Mouse (Mus musculus) adrenal gland, adult 18-20 months (tissue): Measurements from ENCODE around the gene Bcl3. TPM values are rescaled to one million over a fixed set of nuclear protein-coding genes. Genes with fewer than 3 reads are reported as not detected.

ENCODE experiments used
- DNase-seq, 2 experiments: peaks; one replicate each; pipeline ENCODE4 v3.0.0; 2021 to 2022; ENCODE audit warnings: low spot score in 2 of 2
- total RNA-seq, 2 experiments: library from RNA; stranded (reverse); gene quantifications; 1 replicate in 1 of 2; 2 replicates in 1 of 2; pipeline ENCODE4 v1.2.3; 2021

Gene Bcl3
- total RNA-seq, 2 experiments from 2014 or later = 21.9 to 34.8 TPM

DNA sequence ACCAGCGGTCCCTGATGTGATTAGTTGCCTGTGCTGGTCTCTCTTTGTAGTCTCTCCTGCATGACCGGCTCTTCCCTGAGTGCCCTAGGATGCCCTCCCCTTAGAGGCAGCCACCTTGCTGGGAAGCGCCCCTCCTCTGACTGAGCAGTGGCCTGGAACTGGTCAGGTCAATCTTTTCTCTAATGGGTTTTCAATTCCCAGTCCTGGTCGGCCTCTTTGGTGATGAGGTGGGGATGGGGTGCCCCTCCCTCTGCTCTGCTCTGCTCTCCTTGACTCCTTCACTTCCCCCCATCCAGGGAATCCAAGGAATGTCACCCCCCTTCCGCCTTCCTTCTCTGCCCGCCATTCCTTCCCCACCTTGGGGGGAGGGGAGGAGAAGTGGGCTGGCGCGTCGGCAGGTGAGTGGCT, 51.6 kb downstream of the Bcl3 start, which contains the start of gene Bcam:
Gene Bcam, minus strand, starts transcription at position 33 of the 408 bp plus-strand sequence.
- no peak for DNase-seq

DNA sequence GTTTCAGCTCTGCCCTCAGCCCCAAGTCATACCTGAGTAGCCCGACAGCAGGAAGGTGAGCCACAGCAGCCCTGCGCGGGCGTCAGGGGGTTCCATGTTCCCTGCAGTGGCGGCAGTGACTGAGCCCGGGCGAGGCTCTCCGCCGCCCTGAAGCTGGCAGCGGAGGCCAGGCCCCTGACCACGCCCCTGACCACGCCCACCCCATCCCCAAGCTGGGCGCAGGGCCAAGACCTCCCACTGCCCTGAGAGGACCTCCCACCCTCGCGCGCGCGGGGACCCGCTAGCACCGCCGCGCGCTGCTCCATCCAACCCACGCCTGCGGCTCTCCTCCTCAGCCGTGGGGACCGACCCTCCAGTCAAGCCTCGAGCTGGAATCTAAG, 52.2 kb downstream of the Bcl3 start:
- peak; percentile 92 for DNase-seq

DNA sequence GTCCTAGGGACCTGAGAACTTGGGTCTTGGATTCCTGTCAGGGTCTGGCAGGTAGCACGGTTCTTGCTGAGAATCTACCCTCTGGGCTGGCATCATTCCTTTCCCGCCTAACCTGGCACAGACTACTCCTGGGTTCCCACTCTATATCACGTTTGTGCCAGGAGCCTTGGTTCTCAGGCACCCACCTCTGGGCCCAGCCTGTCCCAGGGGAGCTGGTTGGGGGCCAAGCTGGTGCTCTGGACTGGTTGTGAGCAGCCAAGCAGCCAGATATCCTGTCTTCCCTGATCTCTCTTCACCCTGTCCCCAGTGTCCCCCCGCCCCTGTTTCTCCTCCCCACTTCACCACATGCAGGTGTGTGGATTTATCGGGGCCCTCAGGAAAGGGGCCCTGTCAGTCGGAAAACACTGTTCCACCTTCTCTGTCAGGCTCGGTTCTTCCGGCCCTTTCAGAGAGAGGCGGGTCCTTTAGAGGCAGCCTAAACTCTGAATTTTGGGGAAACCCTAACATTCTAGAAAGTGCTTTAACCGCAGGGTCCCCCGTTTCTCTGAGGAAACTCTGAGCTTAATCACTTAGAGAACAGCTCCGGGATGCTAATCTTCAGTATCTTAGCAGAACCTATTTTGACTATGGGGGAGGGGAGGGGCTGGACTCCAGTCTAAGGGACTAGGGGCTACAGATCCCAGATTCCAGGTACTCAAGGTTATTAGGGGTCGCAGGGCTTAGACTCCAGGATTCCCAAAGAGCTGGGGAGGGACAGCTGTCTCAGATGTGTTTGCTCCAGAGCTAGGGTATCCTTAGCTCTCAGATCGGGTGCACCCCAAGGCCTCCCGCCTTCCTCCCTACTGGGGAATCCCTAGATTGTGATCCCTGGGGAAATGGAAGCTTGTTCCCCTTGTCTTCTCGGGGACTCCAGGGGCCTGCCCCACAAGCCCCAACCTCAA, 52.9 kb downstream of the Bcl3 start:
- no peak for DNase-seq

DNA sequence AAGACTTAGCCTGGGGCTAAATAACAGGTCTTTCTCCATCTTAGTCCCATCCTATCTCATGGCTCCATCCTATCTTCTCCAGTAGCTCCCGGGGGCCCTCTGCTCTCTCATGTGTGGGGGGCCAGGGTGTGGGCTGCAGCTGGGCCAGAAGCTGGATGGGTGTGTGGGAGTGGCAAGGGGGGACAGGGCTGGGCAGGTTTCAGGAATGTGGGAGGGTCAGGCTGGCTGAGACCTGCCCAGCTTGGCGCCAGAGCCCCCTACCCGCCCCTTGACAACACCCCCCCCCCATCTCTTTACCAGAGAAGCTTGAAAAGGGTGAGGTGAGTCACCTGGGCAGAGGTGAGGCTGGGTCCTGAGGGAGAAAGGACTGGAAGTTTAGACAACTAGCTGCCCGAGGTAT, 53.6 kb downstream of the Bcl3 start:
- no peak for DNase-seq

DNA sequence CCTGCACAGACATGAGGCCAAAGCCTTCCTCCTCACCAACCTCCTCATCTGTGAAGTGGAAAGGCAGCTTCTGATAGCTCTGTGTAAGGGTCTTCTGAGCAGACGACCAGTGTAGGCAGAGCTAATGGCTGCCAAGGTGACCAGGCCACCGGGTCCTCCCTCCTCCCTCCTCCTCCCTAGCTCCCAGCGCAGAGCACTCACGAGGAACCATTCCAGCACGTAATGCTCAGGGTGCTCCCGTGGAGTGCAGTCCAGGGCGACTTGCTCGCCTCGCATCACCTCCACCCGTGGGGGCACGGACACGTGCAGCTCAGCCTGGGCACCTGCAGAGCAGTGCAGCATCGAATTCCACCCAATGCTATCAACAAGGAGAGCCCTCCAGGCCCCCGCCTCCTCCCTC, 54.3 kb downstream of the Bcl3 start:
- no peak for DNase-seq

DNA sequence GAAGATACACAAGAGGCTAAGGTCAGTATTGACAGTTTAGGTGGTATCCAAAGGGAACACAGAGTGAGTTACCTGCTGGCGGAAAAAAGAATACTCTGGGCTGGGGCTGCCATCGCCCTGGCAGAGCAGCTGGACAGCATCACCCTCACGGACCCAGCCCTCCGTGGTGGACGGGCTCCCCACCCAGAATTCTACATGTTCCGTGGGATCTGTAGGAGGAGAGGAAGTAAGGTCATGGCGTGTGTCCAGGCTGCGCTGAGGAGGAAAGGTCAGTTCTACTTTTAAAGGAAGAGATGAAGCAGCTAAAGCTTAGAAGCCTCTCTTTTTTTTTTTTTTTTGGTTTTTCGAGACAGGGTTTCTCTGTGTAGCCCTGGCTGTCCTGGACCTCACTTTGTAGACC, 58.0 kb downstream of the Bcl3 start:
- DNase-seq = no peak

DNA sequence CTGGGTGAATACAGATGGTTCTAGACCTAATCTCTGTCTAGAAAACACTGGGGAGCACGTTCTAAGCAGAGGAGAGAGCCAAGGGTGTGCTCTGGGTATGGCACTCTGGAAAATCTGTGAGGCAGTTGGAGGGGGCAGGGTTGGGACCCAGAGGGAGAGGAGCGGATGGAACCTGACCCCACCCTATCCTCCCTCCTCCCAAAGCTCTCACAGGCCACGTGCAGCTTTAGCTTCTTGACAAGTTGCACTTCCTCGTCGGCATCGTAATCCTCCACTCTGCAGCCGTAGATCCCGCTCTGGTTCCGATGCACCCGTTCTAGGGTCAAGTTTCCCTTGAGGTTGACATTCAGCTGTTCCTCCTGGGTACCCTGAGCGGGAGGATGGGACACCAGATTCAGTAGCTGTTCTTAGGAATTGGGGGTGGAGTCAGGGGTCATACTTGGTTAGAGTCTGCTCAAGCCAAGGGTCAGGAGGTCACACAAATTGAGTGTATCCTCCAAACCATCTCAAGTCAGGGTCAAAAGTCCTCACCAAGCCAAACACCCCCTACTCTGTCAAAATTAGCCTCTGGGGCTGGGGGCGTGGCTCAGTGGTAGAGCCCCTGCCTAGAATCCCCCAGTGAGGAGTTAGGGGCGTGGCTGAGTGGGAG, 58.6 kb downstream of the Bcl3 start:
- DNase-seq = no peak

DNA sequence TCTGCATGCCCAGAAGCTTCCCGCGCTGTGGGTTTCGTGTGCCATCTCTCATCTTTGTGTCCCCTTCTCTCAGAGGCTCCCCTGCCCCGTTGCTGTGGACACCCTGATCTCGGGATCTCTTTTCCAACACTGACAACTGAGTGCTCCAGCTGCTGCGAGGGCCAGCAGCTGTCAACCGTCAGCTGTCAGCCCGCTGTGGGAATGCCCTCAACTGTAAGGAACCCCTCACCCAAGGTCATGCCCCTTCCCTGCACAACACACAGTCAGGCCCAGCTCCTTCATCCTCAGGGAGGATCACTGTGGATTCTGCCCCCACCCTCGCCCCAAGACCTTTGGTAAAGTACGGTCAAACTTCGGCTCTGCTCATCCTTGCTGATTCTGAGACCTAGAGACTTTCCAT, 60.3 kb downstream of the Bcl3 start:
- DNase-seq = no peak

DNA sequence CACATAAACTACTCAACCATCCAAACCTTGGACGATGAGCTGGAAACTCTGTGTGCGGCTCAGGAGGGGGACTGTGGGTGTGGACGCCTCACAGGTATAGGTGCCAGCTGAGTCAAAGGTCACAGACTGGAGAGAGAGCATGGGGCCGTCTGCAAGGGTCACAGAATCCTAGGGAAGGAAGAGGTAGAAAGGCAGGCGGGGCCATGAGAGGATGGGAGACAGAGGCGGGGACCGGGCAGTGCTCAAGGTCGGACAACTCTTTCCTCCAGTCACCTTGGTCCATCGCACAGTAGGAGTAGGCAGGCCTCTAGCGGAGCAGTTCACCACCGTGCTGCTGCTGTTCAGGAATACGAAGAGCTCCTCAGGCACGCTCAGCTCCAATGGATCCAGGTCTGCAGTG, 62.5 kb downstream of the Bcl3 start:
- no peak for DNase-seq

DNA sequence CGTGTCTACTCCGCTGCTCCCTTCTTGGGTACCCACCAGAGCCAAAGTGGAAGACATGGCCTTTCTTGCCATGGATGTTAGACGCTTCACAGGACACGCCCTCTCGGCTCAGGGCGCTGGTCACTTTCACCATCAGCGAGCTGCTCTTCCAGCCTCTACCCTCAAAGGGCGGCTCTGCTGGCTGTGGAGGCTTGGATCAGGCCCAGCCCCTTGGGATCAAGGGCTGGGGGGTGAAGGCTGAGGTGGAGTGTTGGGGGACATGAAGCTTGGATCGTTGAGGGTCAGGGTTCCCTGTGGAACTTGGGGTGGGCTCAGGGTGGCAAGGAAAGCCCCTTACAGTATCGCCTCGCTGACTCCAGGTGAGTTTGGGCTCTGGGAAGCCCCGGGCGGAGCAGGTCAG, 63.9 kb downstream of the Bcl3 start:
- no peak for DNase-seq

Other genes with a start within 250 kb of the Bcl3 start
- 1 to 10 TPM in 1 of 2 experiments, under 1 TPM in 1; 0.46 to 1.2 TPM for gene Zfp296, start 245.5 kb downstream of the Bcl3 start, total RNA-seq
- gene Gemin7, start 245.2 kb downstream of the Bcl3 start, total RNA-seq = 10 to 100 TPM; 66.7 to 85.1 TPM
- gene Clasrp, start 218.3 kb downstream of the Bcl3 start, total RNA-seq = 10 to 100 TPM; 36.5 to 36.9 TPM
- gene Relb, start 193.3 kb downstream of the Bcl3 start, total RNA-seq = 10 to 100 TPM; 31.9 TPM
- gene Clptm1, start 157.7 kb downstream of the Bcl3 start, total RNA-seq = 100 to 1,000 TPM; 136 to 157 TPM
- 1 to 10 TPM; 1.1 to 2.1 TPM for gene Apoc2, start 144.8 kb downstream of the Bcl3 start, total RNA-seq
- under 1 TPM in 1 of 2 experiments, not detected in 1; 0.50 TPM for gene Gm44805, start 141.3 kb downstream of the Bcl3 start, total RNA-seq
- gene Apoc4, start 141.3 kb downstream of the Bcl3 start, total RNA-seq = 100 to 1,000 TPM in 1 of 2 experiments, 10 to 100 TPM in 1; 31.6 to 112 TPM
- 100 to 1,000 TPM; 156 to 789 TPM for gene Apoc1, start 130.1 kb downstream of the Bcl3 start, total RNA-seq
- gene Apoe, start 123.6 kb downstream of the Bcl3 start, total RNA-seq = 1,000 to 10,000 TPM; 1,225 to 1,306 TPM
- gene Tomm40, start 107.3 kb downstream of the Bcl3 start, total RNA-seq = 100 to 1,000 TPM; 123 to 126 TPM
- 100 to 1,000 TPM in 1 of 2 experiments, 10 to 100 TPM in 1; 76.9 to 105 TPM for gene Nectin2, start 72.3 kb downstream of the Bcl3 start, total RNA-seq
- 10 to 100 TPM; 43.2 to 53.2 TPM for gene Bcam, start 51.8 kb downstream of the Bcl3 start, total RNA-seq
- gene Cblc, start 26.0 kb downstream of the Bcl3 start, total RNA-seq = under 1 TPM in 1 of 2 experiments, not detected in 1; 0.64 TPM
- gene Gm19345, start 29.2 kb upstream of the Bcl3 start, total RNA-seq = not detected
- gene Ceacam16, start 38.5 kb upstream of the Bcl3 start, total RNA-seq = not detected
- not detected for gene Ceacam19, start 65.2 kb upstream of the Bcl3 start, total RNA-seq
- 10 to 100 TPM; 20.8 to 32.4 TPM for gene Pvr, start 98.4 kb upstream of the Bcl3 start, total RNA-seq
- not detected for gene Igsf23, start 128.0 kb upstream of the Bcl3 start, total RNA-seq
- not detected for gene Ceacam20, start 142.6 kb upstream of the Bcl3 start, total RNA-seq
- not detected for gene Nlrp9b, start 168.7 kb upstream of the Bcl3 start, total RNA-seq